In genomic region chr14:46955574-46956043, GRCm38 (mm10) we compare ENCODE assay signal across 15 mouse cellular contexts.
DNase-seq lines count a peak whose midpoint lies in the region; ATAC-seq and TF ChIP-seq lines count a peak whose summit lies in the region.
"Had no signal": no experiment of that assay in that cellular context is flagged by ENCODE, and none has a peak within 500 bp of the region (broad histone marks: within the 10 kb centered on the region; RNA-seq: fewer than 3 reads in every experiment).

No protein-coding gene starts in this region.

- H3K36me3 ChIP-seq in forebrain, embryonic 10.5 days (replicated peaks) = no peaks in the 10 kb centered on the region
- H3K36me3 ChIP-seq in forebrain, embryonic 15.5 days = no peaks in the 10 kb centered on the region
- H3K36me3 ChIP-seq in liver, postnatal 0 days (replicated peaks; ENCODE audit: insufficient read depth, low read length) = no peaks in the 10 kb centered on the region
- H3K36me3 ChIP-seq in liver, embryonic 12.5 days = no peaks in the 10 kb centered on the region
- H3K36me3 ChIP-seq in kidney, postnatal 0 days (ENCODE audit: insufficient read depth, low read length) = no peaks in the 10 kb centered on the region
- H3K36me3 ChIP-seq: intestine, embryonic 15.5 days; neural tube, embryonic 15.5 days had no signal

- H3K9me3 ChIP-seq in forebrain, embryonic 10.5 days = no peaks in the 10 kb centered on the region
- no peaks in the 10 kb centered on the region for H3K9me3 ChIP-seq in forebrain, embryonic 15.5 days
- H3K9me3 ChIP-seq in liver, postnatal 0 days (ENCODE audit: low read length) = no peaks in the 10 kb centered on the region
- no peaks in the 10 kb centered on the region for H3K9me3 ChIP-seq in liver, embryonic 12.5 days (replicated peaks)
- H3K9me3 ChIP-seq in kidney, postnatal 0 days (replicated peaks; ENCODE audit: low read length) = no peaks in the 10 kb centered on the region
- H3K9me3 ChIP-seq: intestine, embryonic 15.5 days; neural tube, embryonic 15.5 days had no signal

- no peak overlapping the region for H3K9ac ChIP-seq in forebrain, embryonic 15.5 days (replicated peaks)
- H3K9ac ChIP-seq in liver, postnatal 0 days (replicated peaks) = no peak overlapping the region
- H3K9ac ChIP-seq in liver, embryonic 12.5 days = no peak overlapping the region
- no peak overlapping the region for H3K9ac ChIP-seq in kidney, postnatal 0 days (ENCODE audit: low read depth, low read length)
- H3K9ac ChIP-seq: intestine, embryonic 15.5 days; liver, embryonic 14.5 days; neural tube, embryonic 15.5 days had no signal

- TF ChIP-seq EP300 in liver, postnatal 0 days (IDR thresholded peaks at IDR 0.05; ENCODE audit: low read depth) = no peak

- no peaks in the 10 kb centered on the region for H3K27me3 ChIP-seq in forebrain, embryonic 10.5 days (ENCODE audit: poor library complexity, severe bottlenecking)
- H3K27me3 ChIP-seq in forebrain, embryonic 15.5 days = no peaks in the 10 kb centered on the region
- H3K27me3 ChIP-seq in liver, postnatal 0 days (ENCODE audit: insufficient read depth, low read length) = no peaks in the 10 kb centered on the region
- H3K27me3 ChIP-seq in liver, embryonic 12.5 days (replicated peaks) = no peaks in the 10 kb centered on the region
- H3K27me3 ChIP-seq in kidney, postnatal 0 days (ENCODE audit: insufficient read depth, low read length) = no peaks in the 10 kb centered on the region
- H3K27me3 ChIP-seq: intestine, embryonic 15.5 days; neural tube, embryonic 15.5 days had no signal

- no peak overlapping the region for H3K4me3 ChIP-seq in forebrain, embryonic 10.5 days
- no peak overlapping the region for H3K4me3 ChIP-seq in forebrain, embryonic 15.5 days
- H3K4me3 ChIP-seq in liver, postnatal 0 days (ENCODE audit: low read depth, low read length) = no peak overlapping the region
- no peak overlapping the region for H3K4me3 ChIP-seq in liver, embryonic 12.5 days
- H3K4me3 ChIP-seq in kidney, postnatal 0 days (replicated peaks; ENCODE audit: low read depth, low read length) = no peak overlapping the region
- H3K4me3 ChIP-seq: intestine, embryonic 15.5 days; neural tube, embryonic 15.5 days had no signal

- H3K27ac ChIP-seq in forebrain, embryonic 10.5 days = peak overlapping the region; percentile 30; the same call in 1 of the 2 replicates
- no peak overlapping the region for H3K27ac ChIP-seq in forebrain, embryonic 15.5 days (replicated peaks)
- no peak overlapping the region for H3K27ac ChIP-seq in liver, postnatal 0 days (ENCODE audit: low read depth)
- H3K27ac ChIP-seq in liver, embryonic 12.5 days = no peak overlapping the region
- H3K27ac ChIP-seq in kidney, postnatal 0 days = peak overlapping the region; percentile 19; the same call in 1 of the 2 replicates
- H3K27ac ChIP-seq: intestine, embryonic 15.5 days; liver, embryonic 14.5 days; neural tube, embryonic 15.5 days had no signal

- TF ChIP-seq CTCF in liver, postnatal 0 days (IDR thresholded peaks at IDR 0.05; ENCODE audit: low read depth) = 0 out of 2 replicates have a peak, but pooled peaks have one; percentile 20
- peak; percentile 44 for TF ChIP-seq CTCF in kidney, postnatal 0 days (IDR thresholded peaks at IDR 0.05; ENCODE audit: low read depth)

- no peak for ATAC-seq in forebrain, embryonic 15.5 days (replicated peaks)
- ATAC-seq in liver, postnatal 0 days = no peak
- no peak for ATAC-seq in liver, embryonic 12.5 days
- 0 out of 2 replicates have a peak, but pooled peaks have one; percentile 59 for ATAC-seq in kidney, postnatal 0 days (replicated peaks; ENCODE audit: low FRiP score, low read depth)
- ATAC-seq: intestine, embryonic 15.5 days; midbrain, embryonic 16.5 days had no signal

- peaks cover 40% of the 10 kb centered on the region for H3K4me1 ChIP-seq in forebrain, embryonic 10.5 days
- no peaks in the 10 kb centered on the region for H3K4me1 ChIP-seq in forebrain, embryonic 15.5 days
- 0 out of 2 replicates have a peak, but pooled peaks cover 3% of the 10 kb centered on the region for H3K4me1 ChIP-seq in liver, postnatal 0 days (ENCODE audit: insufficient read depth)
- H3K4me1 ChIP-seq in liver, embryonic 12.5 days = peaks cover 6% of the 10 kb centered on the region; the same call in 1 of the 2 replicates
- peaks cover 7% of the 10 kb centered on the region; the same call in 1 of the 2 replicates for H3K4me1 ChIP-seq in kidney, postnatal 0 days (replicated peaks; ENCODE audit: insufficient read depth, low read length)

- DNase-seq in forebrain, embryonic 10.5 days (ENCODE audit: extremely low spot score, low spot score) = no peak
- DNase-seq in liver, postnatal 0 days = no peak
- DNase-seq in kidney, postnatal 0 days (ENCODE audit: low spot score) = peak; percentile 70
- DNase-seq in lung, postnatal 4 days = peak; percentile 29 to 37
- DNase-seq in spleen, postnatal 10 days (ENCODE audit: low spot score in 2 of 2) = no peak
- no peak for DNase-seq in gastrocnemius, adult 18-20 months (ENCODE audit: low spot score)
- DNase-seq: cerebellum, postnatal 14 days; gastrocnemius, postnatal 25 days; right cerebral cortex, postnatal 14 days had no signal

- WGBS in forebrain, embryonic 10.5 days = 43% methylated on average over 9 of the region's 9 CpGs
- WGBS in forebrain, embryonic 15.5 days = 44% methylated on average over 9 of the region's 9 CpGs
- WGBS in liver, postnatal 0 days (ENCODE audit: insufficient replicate concordance) = 50% methylated on average over 9 of the region's 9 CpGs
- WGBS in liver, embryonic 12.5 days (ENCODE audit: insufficient replicate concordance) = 58% methylated on average over 9 of the region's 9 CpGs
- WGBS in kidney, postnatal 0 days = 16% methylated on average over 9 of the region's 9 CpGs

- H3K4me2 ChIP-seq in forebrain, embryonic 15.5 days (replicated peaks) = no peak overlapping the region
- H3K4me2 ChIP-seq in liver, postnatal 0 days (ENCODE audit: low read depth, low read length) = no peak overlapping the region
- no peak overlapping the region for H3K4me2 ChIP-seq in liver, embryonic 12.5 days
- H3K4me2 ChIP-seq in kidney, postnatal 0 days (ENCODE audit: low read length) = no peak overlapping the region
- H3K4me2 ChIP-seq: intestine, embryonic 15.5 days; neural tube, embryonic 15.5 days had no signal

Comparison
In these comparisons a context has a peak if more than half of its experiments do, and no peak if none do; other contexts are left out.
1. H3K27ac ChIP-seq: peak in forebrain, embryonic 10.5 days (single experiment) and kidney, postnatal 0 days (single experiment); none in forebrain, embryonic 15.5 days (single experiment), liver, postnatal 0 days (single experiment) and liver, embryonic 12.5 days (single experiment).
2. DNase-seq: peak in kidney, postnatal 0 days (single experiment) and lung, postnatal 4 days (2 of 2); none in forebrain, embryonic 10.5 days (single experiment), liver, postnatal 0 days (single experiment), spleen, postnatal 10 days (0 of 2) and gastrocnemius, adult 18-20 months (single experiment).